Mouse (Mus musculus): Measurements from ENCODE around the gene Zscan10.

Zscan10 gene

DNA sequence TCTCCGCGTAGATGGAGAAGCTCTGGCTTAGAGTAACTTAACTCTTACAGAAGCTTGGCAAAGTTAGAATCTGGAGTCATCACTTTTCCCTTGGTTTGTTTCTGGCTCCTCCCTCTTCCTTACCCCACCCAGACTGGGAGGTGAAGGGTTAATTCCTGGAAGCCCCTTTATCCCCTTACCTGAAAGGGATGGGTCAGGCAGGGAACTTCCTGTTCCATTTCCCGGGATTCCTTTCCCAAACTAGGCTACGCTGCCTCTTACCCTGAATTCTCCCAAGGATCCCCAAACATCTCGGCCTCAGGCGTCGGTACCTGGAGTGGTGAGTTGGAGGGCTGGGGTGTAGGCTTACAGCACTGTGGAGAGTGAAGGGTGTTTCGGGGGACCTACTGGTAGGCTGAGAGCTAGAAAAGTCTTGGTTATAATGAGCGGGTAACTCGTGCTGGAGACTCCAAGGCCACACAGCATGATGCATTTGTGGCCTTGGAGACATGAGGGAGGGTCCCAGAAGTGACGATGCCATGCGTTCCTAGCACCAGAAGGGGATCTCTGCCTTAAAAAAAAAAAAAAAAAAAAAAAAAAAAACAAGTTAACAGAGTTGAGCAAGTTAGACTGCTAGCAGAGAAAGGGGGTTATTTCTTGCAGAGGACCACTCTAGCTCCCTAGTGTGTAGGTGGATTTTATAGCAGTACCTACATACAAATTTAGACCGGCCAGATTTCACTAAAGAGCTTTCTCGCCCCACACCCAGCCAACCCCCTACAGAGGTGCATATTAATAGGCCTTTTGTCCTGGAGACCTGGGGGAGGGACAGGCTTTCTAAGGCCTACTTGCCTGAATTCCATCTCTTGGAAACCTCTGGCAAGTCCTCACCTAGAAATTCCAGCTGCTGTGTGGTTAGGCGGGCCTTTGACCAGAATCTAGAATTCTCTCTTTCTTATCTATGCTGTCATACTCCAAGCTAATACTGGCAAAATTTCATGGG, at the start of gene Zscan10:
TSS of gene Zscan10 (plus strand) at position 216 of the 982 bp plus-strand sequence.
- no peak for DNase-seq

DNA sequence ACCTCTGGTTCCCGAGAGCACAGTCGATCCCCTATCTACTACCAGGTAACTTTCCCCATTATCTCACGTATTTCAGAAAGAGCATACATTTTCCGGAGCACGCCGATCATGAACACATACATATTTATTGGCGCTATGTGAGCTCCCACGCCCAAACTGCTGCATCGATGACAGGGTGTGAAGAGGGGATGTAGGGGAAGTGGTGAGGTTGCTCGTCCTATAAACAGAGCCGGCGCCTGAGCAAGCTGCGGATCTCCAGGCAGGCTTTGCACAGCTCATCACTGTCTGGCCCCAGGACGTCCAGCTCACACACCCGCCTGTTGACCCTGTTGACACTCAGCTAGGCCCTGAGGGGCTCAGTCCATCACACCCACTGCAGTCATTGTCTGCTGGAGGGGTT, 49.8 kb upstream of the Zscan10 start:
- no peak for DNase-seq

DNA sequence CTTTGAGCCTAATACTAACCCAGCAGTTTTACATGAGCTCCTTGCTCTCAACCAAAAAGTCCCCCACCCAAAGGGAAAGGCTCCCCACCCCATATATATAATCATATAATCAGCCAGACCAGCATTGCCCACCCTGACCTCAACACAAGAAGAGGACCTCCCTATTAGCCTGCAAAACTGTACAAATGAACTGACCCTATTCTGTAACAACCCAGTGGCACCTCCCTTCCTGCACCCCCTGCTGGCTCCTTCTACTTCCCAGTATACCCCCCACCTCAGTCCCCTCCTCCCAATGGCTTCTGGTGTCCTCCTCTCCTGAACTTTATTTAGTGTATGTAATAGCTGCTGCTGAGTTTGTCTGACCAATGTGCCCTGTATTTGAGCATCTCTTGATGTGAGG, 49.2 kb upstream of the Zscan10 start:
- DNase-seq, result no peak

DNA sequence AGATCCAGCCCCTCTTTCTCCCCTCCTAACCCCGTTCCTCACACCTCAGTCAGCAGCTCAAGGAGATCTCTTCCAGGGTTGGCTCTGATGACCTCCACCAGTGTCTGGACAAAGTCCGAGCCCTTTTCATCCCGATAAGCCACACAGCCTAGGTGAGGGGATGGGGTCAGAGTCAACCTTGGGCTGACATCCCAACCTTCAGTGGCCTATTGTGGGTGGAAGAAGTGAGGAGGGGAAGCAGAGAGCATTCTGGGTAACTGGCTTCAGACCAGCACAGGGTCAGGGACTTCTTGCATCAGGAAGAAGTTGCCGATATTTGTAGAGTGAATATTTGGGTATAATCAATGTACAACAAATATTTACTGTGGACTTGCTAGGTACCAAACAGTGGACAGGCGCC, 48.7 kb upstream of the Zscan10 start:
- no peak for DNase-seq

DNA sequence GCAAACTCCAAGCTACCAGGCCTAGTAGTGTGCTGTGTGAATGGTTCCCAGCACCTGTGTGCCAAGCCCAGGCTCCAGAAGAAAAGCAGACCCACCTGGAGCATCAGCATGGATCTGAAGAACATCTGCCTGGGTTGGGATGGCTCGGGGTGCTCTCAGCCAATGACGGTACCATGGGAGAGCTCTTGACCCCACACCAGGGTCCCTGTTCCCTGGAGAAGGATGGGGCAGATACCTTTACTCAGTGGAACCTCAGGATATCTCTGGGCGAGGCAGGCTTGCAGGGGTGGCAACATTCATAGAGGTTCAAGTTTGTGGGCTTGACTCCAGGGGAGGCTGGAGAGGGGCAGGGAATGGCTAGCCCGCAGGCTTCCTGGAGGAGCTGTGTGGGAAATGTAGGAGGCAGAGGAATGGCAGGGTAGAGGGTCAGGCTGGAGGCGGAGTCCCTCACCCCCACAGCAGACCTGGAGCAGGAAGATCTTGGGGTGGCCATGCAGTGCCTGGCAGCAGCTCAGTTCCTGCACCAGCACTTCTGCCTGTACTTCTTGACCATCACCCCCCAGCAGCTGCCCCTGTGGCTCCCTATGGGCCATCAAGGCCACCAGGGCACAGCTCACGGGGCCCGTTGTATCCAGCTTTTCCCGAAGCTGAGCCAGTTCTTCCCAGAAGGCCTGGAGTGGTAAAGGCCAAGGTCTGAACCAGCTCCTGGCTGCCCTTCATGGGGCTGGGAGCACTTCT, 47.6 kb upstream of the Zscan10 start:
- DNase-seq, result no peak

DNA sequence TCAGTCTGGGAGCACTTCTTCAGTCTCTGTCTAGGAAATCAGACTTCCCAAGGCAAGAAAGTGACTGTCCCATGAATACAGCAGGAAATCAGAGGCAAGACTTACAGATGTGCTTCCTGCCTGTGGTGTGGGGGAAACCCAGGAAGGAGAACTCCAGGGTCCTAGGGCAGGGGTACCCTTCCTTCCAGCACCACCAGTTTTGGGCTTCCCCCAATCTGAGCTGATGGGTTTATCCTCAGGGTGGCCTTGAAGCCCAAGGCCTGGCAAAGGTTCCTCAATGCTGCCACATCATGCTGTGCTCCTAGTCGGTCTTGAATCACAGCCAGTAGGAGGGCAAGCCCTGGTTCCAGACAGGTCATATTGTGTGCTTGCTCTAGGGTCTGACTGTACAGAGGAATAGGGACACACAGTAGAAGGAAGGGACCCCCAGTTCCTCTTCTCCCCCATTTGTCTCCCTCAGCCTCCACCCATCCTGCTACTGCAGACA, 47.0 kb upstream of the Zscan10 start:
- no peak for DNase-seq

DNA sequence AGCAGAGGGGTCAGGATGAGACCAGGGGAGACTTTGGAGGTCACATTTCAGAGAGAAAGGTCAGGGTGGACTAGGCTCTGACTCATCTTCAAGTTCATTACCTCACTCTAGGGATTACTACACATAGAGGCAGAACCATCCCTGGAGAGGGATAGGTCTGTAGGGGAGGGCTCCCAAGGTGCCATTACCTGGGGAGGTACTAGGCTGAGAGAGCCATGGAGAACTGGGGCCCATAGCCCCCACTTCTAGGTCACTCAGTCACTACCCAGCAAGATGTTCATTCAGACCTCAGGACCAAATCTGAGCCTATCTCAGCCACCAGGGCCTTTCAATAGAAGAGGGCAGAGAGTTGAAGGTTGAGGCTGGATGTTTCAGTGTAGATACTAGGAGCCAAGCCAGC, 46.3 kb upstream of the Zscan10 start:
- no peak for DNase-seq

DNA sequence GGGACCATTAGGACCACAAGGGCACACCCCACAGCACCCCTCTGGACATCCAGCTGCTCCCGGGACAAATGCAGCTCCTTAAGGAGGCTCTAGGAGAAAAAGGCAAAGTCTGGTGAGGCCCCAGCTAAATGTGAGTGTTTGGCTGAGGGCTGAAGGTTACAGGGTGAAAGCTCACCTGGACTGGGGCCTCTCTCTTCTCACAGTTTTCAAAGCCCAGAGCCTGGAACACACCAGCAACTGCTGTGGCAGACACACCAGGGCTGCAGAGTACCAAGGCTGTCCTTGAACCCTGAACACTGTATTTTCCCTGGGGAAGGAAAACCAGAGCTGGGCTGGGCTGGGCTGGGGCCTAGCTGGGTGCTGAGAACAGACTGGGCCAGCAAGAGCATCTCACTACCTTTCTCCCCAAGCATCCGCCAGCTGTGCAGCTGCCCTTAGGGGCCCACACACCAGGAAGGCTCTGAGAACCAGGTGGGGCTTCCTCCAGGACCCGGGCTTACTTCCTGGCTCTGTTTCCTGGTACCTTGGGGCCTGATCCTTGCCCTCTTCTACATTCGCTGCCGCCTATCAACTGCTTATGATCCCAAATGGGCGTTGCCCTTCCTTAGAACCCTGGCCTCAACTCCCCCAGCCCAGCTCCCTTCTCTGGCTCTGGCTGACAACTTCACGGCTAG, 45.3 kb upstream of the Zscan10 start:
- no peak for DNase-seq

DNA sequence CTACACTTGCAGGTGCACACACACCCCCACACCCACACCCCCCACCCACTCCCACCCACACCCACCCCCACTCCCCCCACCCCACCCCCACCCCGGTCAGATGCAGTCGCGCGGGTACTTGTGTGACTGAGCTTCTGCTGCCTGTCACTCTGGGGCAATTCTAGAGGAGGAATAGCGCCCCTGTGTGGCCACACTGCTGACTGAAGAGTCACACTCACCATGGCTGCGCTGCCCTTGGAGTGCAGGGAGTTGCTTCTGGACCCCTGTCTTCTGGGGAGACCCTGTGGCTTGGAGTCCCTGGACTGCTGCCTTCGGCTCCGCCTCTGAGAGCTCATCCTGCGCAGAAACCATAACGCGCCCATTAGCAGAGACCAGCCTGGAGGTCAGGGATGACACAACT, 40.9 kb upstream of the Zscan10 start:
- no peak for DNase-seq

DNA sequence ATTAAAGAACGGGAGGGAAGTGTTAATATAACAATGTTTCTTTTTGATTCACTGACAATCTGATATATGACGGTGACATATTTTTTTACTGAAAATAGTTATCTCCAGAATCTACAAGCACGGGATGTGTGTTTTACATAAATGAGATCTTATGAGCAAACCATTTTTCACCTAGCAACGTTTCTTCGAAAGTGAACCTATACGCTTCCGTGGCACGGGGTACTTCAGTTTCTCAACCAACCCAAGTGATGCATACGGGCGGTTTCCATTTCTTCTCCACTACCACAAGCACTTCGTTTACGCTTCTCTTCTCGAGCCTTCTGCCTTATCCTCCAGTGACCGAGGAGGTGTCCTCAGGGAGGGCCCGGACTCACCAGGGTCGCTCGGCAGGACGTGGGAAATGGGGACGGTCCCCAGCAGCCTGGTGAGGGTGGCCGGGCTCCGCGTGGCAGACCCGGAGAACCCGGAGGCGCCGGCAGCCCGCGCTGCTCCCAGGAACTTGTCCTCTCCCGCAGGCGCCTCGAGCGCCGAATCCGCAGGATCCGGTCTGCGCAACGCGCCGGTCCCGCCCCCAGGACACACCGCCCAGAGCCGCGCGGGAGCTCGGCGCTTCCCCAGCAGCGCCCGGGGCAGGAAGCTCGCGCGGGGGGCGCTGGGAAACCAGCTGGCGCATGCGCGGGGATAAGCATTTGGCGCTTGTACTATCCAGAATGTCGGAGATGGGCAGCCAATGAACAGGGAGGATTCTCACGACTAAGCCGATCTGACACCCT, 36.9 kb upstream of the Zscan10 start, which contains the start of gene Zfp213:
TSS of gene Zfp213 (minus strand) at position 644 of the 773 bp plus-strand sequence.
- DNase-seq, result peak; percentile 97

DNA sequence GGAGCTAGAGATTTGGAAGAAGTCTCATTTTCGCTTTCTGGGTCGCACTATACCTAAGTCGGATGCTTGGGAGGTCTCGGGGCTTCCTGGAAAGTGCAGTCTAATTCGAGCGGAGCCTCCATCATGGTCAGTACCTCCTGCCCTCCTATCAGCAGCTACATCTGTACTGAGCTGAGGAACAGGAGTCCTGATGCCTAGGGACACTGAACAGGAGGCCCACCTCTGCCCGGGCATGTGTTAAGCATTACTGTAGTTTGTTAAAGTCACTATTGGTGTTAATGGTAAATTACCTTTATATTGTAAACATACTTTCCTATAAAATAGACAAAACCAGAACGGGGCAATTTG, 36.3 kb upstream of the Zscan10 start:
- DNase-seq, result no peak

DNA sequence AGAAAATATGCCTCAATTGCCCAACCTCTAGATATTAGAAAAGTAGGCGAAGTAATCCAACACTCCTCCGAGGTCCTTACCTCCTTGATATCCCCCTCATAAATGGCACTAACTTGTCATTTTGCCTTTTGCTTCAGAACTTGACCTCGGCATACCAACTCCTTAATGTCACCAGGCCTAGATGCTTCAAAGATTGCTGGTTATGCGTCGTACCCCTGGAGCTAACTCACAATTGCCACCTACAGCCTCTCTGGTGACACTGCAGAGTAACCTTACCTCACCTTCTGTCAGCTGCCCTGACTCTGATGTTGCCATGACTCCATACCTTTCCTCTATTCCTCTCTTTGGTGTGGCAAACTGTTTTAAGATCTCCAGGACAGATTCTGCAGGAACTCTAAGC, 33.9 kb upstream of the Zscan10 start:
- no peak for DNase-seq

DNA sequence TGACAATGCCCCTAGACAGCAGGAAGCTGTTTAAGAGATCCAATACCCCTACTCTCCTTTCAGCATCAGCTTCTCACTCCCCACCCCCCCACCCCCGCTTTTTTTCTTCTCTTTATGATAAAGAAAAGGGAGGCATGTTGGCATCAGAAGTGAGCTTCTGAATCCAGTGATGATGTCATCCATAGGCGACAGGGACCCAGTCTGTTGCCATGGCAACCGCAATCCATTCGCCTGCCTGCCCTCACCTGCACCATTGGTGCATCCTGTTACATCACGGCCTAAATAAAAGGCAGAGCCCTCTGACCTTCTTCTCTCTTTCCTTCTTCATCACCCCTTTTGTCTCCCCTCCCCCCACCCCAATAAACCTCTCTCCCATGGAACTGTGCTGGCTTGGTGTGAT, 32.3 kb upstream of the Zscan10 start:
- DNase-seq, result no peak

DNA sequence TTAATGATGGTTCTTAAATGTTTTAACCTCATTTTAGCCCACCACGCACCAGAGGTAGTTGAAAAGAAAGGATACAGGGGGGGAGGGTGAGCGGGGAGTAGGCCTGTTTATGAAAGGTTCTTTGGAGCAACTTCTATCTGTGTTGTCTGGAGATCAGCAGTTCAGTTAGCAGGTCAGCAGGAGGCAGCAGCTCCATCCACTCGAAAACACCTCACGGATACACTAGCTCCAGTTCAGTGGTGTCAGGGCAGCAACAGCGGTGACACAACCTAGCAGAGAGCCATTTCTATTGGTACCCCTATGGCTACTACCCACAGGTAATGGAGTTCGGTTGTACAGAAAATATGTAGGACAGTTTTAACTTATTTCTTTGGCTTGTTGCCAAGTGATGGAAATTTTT, 30.6 kb upstream of the Zscan10 start:
- DNase-seq, result no peak

DNA sequence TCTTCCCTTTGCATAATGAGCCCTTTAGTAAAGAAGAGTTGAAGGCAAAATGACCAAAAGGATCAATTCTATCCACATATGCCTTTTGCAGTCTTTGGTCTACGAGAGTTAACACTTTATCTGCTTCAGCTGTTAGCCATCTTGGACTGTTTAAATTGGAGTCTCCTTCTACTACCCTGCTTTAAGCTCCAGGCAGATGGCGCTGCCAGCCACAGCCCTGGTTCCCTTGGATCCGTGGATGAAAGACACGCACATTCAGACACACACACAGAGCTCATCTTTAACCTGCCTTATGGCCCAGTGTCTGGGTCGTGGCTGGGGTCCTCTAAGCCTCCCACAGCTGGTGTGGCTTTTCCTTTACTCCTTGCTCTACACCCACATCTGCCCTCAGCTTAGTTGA, 29.6 kb upstream of the Zscan10 start:
- DNase-seq, result no peak

DNA sequence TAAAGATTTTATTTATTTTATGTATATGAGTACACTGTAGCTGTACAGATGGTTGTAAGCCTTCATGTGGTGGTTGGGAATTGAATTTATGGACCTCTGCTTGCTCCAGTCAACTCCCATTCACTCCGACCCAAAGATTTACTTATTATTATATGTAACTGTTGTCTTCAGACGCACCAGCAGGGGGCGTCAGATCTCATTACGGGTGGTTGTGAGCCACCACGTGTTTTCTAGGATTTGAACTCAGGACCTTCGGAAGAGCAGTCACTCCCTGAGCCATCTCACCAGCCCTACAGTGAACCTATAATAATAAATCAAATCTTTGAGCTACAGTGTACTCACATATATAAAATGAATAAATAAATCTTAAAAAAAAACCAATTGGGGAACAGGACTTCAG, 28.6 kb upstream of the Zscan10 start:
- no peak for DNase-seq

DNA sequence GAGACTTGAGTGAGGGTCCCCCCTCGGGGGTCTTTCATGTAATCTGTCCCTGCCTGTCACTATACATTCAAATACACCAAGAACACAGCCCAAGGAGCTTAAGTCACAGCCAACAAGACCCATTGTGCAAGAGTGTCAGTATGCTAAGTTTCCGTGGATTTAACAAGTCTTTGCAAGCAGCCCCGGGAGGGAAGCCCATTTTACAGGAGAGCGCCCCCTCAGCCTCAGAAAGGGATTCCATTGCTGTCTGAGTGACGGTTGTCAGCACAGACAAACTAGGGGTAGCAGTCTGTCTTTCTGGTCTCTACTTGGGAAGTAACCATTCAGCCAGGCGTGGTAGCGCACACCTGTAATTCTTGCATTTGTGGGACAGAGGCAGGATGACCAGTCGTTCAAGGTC, 26.5 kb upstream of the Zscan10 start:
- DNase-seq, result no peak

DNA sequence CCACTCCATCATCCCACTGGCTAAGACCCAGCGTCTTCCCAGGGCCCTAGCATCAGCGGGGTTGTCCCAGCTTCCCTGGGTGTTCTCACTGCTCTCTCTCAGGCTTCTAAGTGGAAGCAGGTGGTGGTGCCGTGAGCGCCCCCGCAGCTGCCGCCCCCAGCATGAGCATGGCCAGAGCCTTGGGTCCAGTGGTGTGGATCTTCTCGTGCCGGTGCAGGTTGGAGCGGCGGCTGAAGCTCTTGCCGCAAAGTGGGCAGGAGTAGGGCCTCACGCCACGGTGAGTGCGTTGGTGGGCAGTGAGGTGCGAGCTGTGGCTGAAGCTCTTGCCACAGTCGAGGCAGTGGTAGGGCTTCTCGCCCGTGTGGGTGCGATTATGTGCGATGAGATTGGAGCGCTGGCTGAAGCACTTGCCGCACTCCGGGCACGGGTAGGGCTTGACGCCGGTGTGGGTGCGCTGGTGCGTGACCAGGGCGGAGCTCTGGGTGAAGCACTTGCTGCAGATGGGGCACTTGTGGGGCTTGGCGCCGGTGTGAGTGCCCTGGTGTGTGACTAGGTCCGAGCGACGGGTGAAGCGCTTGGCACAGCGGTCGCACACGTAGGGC, 24.6 kb upstream of the Zscan10 start:
- no peak for DNase-seq

DNA sequence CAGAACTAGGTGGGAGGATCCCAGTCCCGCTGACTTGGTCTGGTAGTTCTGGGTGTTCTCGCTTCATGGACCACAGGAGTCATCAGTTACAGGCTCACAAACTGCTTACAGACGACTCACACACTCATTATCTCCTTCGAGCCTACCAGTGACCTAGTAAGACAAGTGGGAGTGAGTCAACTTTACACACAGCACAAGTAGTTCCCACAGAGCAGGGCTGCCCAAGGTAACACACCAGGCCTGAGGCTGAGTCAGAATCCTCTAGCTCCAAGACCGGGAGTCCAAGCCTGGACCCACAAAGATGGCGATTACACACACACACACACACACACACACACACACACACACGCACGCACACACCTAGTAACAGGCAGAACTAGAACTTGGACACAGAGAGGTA, 15.9 kb upstream of the Zscan10 start:
- DNase-seq, result no peak

DNA sequence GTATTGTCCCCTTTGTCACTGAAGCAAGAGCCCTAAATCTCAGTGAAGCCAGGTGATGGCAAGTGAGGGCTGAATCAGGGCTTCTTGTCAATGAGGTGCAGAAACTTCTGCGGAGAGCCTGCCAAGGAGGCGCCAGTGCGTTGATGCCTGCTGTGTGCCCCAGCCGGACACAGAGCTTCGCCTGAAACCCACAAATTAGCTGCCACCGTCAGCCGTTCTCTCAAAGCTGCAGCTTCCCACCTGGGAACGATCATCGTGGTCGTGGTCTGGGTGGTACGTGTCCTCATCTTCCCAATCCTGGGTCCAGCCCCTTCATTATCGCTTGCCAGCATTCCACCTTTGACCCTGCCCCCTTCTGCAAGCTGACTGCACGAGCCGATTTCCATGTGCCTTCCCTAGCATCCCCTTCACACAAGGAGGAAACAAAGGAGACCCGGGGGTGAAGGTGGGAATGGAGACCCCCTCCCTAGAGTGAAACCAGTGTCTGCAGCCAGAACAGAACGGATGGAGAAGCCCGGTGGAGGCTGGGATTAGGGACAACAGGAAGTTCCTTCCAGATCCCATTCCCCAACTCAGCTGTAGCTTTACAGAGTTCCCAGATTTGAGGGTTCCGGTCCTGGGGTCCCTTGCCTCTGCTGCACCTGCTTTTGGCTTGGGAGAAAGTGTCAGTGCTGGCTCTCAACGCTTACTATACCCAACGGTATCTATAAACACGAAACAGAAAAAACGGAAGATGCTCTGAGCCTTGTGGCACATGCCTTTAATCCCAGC, 14.8 kb upstream of the Zscan10 start:
- DNase-seq, result peak; percentile 73

DNA sequence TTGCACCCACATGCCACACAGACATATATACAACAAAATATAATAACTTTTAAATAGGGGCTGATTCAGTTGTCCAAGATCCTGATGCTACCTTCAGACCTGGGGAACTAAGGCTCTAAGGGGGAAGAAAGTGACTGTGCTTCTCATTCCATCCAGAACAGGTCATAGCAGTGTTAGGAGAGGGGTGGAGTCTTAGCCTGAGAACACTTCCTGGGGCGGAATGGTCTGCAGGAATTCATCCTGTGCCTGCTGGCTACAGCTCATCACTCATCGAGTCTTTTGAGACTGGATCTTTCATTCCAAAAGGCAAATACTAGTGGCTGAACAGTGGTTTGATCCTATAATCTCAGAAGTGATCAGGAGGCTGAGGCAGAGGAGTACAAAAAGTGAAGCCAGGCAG, 13.4 kb upstream of the Zscan10 start:
- no peak for DNase-seq
